In genomic region chr7:49330181-49330580, GRCm38 (mm10) we compare ENCODE assay signal across 21 mouse cellular contexts.
A peak's percentile ranks its signal among the peaks of the same experiment; 100 is the strongest.
DNase-seq lines count a peak whose midpoint lies in the region; ATAC-seq and TF ChIP-seq lines count a peak whose summit lies in the region.
"Had no signal": no experiment of that assay in that cellular context is flagged by ENCODE, and none has a peak within 500 bp of the region (broad histone marks: within the 10 kb centered on the region; RNA-seq: fewer than 3 reads in every experiment).

No protein-coding gene starts in this region.

- H3K9me3 ChIP-seq in heart, embryonic 10.5 days = no peaks in the 10 kb centered on the region
- no peaks in the 10 kb centered on the region for H3K9me3 ChIP-seq in midbrain, embryonic 14.5 days (ENCODE audit: control insufficient read depth, low read length)
- no peaks in the 10 kb centered on the region for H3K9me3 ChIP-seq in midbrain, embryonic 13.5 days
- no peaks in the 10 kb centered on the region for H3K9me3 ChIP-seq in embryonic facial prominence, embryonic 14.5 days (ENCODE audit: control insufficient read depth, low read length)
- H3K9me3 ChIP-seq: hindbrain, embryonic 15.5 days; limb, embryonic 13.5 days; liver, embryonic 15.5 days; neural tube, embryonic 15.5 days had no signal

- TF ChIP-seq POLR2A in heart, adult 2 months (IDR thresholded peaks at IDR 0.05; ENCODE audit: insufficient read depth, low read depth, low read length) = no peak

- peaks cover 48% of the 10 kb centered on the region for H3K4me1 ChIP-seq in heart, embryonic 10.5 days
- peaks cover 5% of the 10 kb centered on the region; the same call in 1 of the 2 replicates for H3K4me1 ChIP-seq in heart, adult 2 months (ENCODE audit: control insufficient read depth, insufficient read depth, low read length)
- peaks cover 21% of the 10 kb centered on the region for H3K4me1 ChIP-seq in midbrain, embryonic 14.5 days (ENCODE audit: control insufficient read depth, insufficient read depth, low read length)
- H3K4me1 ChIP-seq in midbrain, embryonic 13.5 days (replicated peaks) = peaks cover 36% of the 10 kb centered on the region
- H3K4me1 ChIP-seq in embryonic facial prominence, embryonic 14.5 days (ENCODE audit: control insufficient read depth, insufficient read depth, low read length) = peaks cover 27% of the 10 kb centered on the region
- H3K4me1 ChIP-seq: megakaryocyte, embryonic 14.5 days had no signal

- 63% methylated on average over 4 of the region's 4 CpGs for WGBS in heart, embryonic 10.5 days
- WGBS in heart, adult 2 months = 72% methylated on average over 4 of the region's 4 CpGs
- 42% methylated on average over 4 of the region's 4 CpGs for WGBS in midbrain, embryonic 14.5 days
- WGBS in midbrain, embryonic 13.5 days = 62% methylated on average over 4 of the region's 4 CpGs
- WGBS in embryonic facial prominence, embryonic 14.5 days = 54% methylated on average over 4 of the region's 4 CpGs

- H3K79me2 ChIP-seq in heart, adult 2 months (replicated peaks; ENCODE audit: control insufficient read depth, insufficient read depth, low read length) = 0 out of 2 replicates have a peak, but pooled peaks cover 1% of the 10 kb centered on the region

- TF ChIP-seq CTCF in heart, adult 2 months (IDR thresholded peaks at IDR 0.05) = no peak

- H3K9ac ChIP-seq in heart, adult 2 months (ENCODE audit: low read depth, low read length) = no peak overlapping the region
- H3K9ac ChIP-seq in midbrain, embryonic 14.5 days (replicated peaks; ENCODE audit: low read length) = no peak overlapping the region; the same call in 1 of the 2 replicates
- H3K9ac ChIP-seq in midbrain, embryonic 13.5 days (replicated peaks) = no peak overlapping the region
- no peak overlapping the region for H3K9ac ChIP-seq in embryonic facial prominence, embryonic 14.5 days (ENCODE audit: low read depth, low read length)
- H3K9ac ChIP-seq: hindbrain, embryonic 15.5 days; limb, embryonic 13.5 days; liver, embryonic 15.5 days; neural tube, embryonic 15.5 days had no signal

- no peak for TF ChIP-seq EP300 in heart, adult 2 months (IDR thresholded peaks at IDR 0.05; ENCODE audit: insufficient read depth, low read depth, low read length)

- no peak overlapping the region for H3K4me2 ChIP-seq in midbrain, embryonic 14.5 days (ENCODE audit: low read length)
- H3K4me2 ChIP-seq in midbrain, embryonic 13.5 days (replicated peaks) = no peak overlapping the region
- no peak overlapping the region for H3K4me2 ChIP-seq in embryonic facial prominence, embryonic 14.5 days (ENCODE audit: low read depth, low read length)
- H3K4me2 ChIP-seq: hindbrain, embryonic 15.5 days; limb, embryonic 13.5 days; liver, embryonic 15.5 days; neural tube, embryonic 15.5 days had no signal

- intact Hi-C loops in heart, adult 2 months (cut with DNase I) = no loop called here

- H3K27me3 ChIP-seq in heart, embryonic 10.5 days (ENCODE audit: insufficient read depth, poor library complexity, severe bottlenecking) = peaks cover 7% of the 10 kb centered on the region; the same call in 1 of the 2 replicates
- H3K27me3 ChIP-seq in heart, adult 2 months (ENCODE audit: control insufficient read depth, insufficient read depth, low read length) = no peaks in the 10 kb centered on the region
- no peaks in the 10 kb centered on the region for H3K27me3 ChIP-seq in midbrain, embryonic 14.5 days (ENCODE audit: control insufficient read depth, insufficient read depth, low read length)
- H3K27me3 ChIP-seq in midbrain, embryonic 13.5 days = no peaks in the 10 kb centered on the region
- no peaks in the 10 kb centered on the region for H3K27me3 ChIP-seq in embryonic facial prominence, embryonic 14.5 days (replicated peaks; ENCODE audit: control insufficient read depth, insufficient read depth, low read length)
- H3K27me3 ChIP-seq: hindbrain, embryonic 15.5 days; limb, embryonic 13.5 days; liver, embryonic 15.5 days; megakaryocyte, embryonic 14.5 days; neural tube, embryonic 15.5 days had no signal

- ATAC-seq in midbrain, embryonic 14.5 days (ENCODE audit: low FRiP score, low TSS enrichment) = peak; percentile 12; the same call in 1 of the 2 replicates
- ATAC-seq in midbrain, embryonic 13.5 days = no peak
- ATAC-seq in embryonic facial prominence, embryonic 14.5 days (ENCODE audit: low read depth) = no peak; the same call in 1 of the 2 replicates

- H3K4me3 ChIP-seq in heart, embryonic 10.5 days = no peak overlapping the region
- H3K4me3 ChIP-seq in heart, adult 2 months = no peak overlapping the region
- no peak overlapping the region for H3K4me3 ChIP-seq in midbrain, embryonic 14.5 days (replicated peaks; ENCODE audit: low read depth, low read length)
- no peak overlapping the region for H3K4me3 ChIP-seq in midbrain, embryonic 13.5 days (replicated peaks)
- no peak overlapping the region for H3K4me3 ChIP-seq in embryonic facial prominence, embryonic 14.5 days (ENCODE audit: low read depth, low read length)
- H3K4me3 ChIP-seq: erythroblast, embryonic 14.5 days; gastrocnemius, adult 2 months; hindbrain, embryonic 15.5 days; limb, embryonic 13.5 days; liver, embryonic 15.5 days; megakaryocyte, embryonic 14.5 days; myocyte; neural tube, embryonic 15.5 days had no signal

- H3K36me3 ChIP-seq in heart, embryonic 10.5 days = no peaks in the 10 kb centered on the region
- H3K36me3 ChIP-seq in heart, adult 2 months (ENCODE audit: control insufficient read depth, insufficient read depth, low read length) = no peaks in the 10 kb centered on the region
- no peaks in the 10 kb centered on the region for H3K36me3 ChIP-seq in midbrain, embryonic 14.5 days (ENCODE audit: control insufficient read depth, insufficient read depth, low read length)
- no peaks in the 10 kb centered on the region for H3K36me3 ChIP-seq in midbrain, embryonic 13.5 days
- H3K36me3 ChIP-seq in embryonic facial prominence, embryonic 14.5 days (ENCODE audit: control insufficient read depth, insufficient read depth, low read length) = no peaks in the 10 kb centered on the region
- H3K36me3 ChIP-seq: hindbrain, embryonic 15.5 days; limb, embryonic 13.5 days; liver, embryonic 15.5 days; neural tube, embryonic 15.5 days had no signal

- no peak for DNase-seq in heart, embryonic 10.5 days (ENCODE audit: low spot score)
- DNase-seq in heart, adult 2 months = no peak
- no peak for DNase-seq in midbrain, embryonic 14.5 days
- DNase-seq in brain, adult 2 months (ENCODE audit: low read depth, low spot score) = peak; percentile 53
- DNase-seq in embryonic facial prominence, embryonic 14.5 days (ENCODE audit: low spot score) = peak; percentile 64
- DNase-seq in urinary bladder, adult 18-20 months (ENCODE audit: low spot score in 2 of 2) = no peak
- DNase-seq: cerebellum, adult 11 months; gastrocnemius, adult 2 months; heart, adult 18-20 months; kidney, adult 11 months; lung, postnatal 14 days; right cerebral cortex, postnatal 4 days had no signal

- peak overlapping the region; percentile 7; the same call in 1 of the 2 replicates for H3K27ac ChIP-seq in heart, embryonic 10.5 days
- H3K27ac ChIP-seq in heart, adult 2 months = no peak overlapping the region
- H3K27ac ChIP-seq in midbrain, embryonic 14.5 days (replicated peaks; ENCODE audit: low read depth, low read length) = peak overlapping the region; percentile 26; the same call in 1 of the 2 replicates
- H3K27ac ChIP-seq in midbrain, embryonic 13.5 days = no peak overlapping the region
- H3K27ac ChIP-seq in embryonic facial prominence, embryonic 14.5 days (replicated peaks; ENCODE audit: low read depth, low read length) = peak overlapping the region; percentile 41; the same call in 1 of the 2 replicates
- H3K27ac ChIP-seq: gastrocnemius, adult 2 months; hindbrain, embryonic 15.5 days; kidney, postnatal 0 days; limb, embryonic 13.5 days; liver, embryonic 15.5 days; neural tube, embryonic 15.5 days had no signal

Comparison
In these comparisons a context has a peak if more than half of its experiments do, and no peak if none do; other contexts are left out.
1. H3K27ac ChIP-seq: peak in heart, embryonic 10.5 days (single experiment), midbrain, embryonic 14.5 days (single experiment) and embryonic facial prominence, embryonic 14.5 days (single experiment); none in heart, adult 2 months (single experiment) and midbrain, embryonic 13.5 days (single experiment).
2. DNase-seq: peak in brain, adult 2 months (single experiment) and embryonic facial prominence, embryonic 14.5 days (single experiment); none in heart, embryonic 10.5 days (single experiment), heart, adult 2 months (0 of 2), midbrain, embryonic 14.5 days (single experiment) and urinary bladder, adult 18-20 months (0 of 2).